Mouse (Mus musculus) midbrain, postnatal 0 days (tissue): ENCODE data around the gene Gstt4. TPM values are rescaled to one million over a fixed set of nuclear protein-coding genes. Genes with fewer than 3 reads are reported as not detected.
A peak's percentile ranks its signal among the peaks of the same experiment; 100 is the strongest.

Experiments used
- ATAC-seq: fragments of 200-750 bp; cut with Nextera tagmentation; 2 replicates; pipeline ENCODE4 v1.8.0; 2017; ENCODE audit warnings: moderate number of reproducible peaks, mild to moderate bottlenecking, moderate TSS enrichment, moderate library complexity; ENCODE audit not compliant: low FRiP score
- DNase-seq: peaks from one replicate; pipeline ENCODE4 v3.0.0-alpha.2; 2015; ENCODE audit warnings: low spot score
- H3K27ac ChIP-seq: fragments of 300-500 bp; sonication (generic); 2 replicates; pipeline ENCODE4 v1.5.1; 2014; ENCODE audit warnings: low read depth, mild to moderate bottlenecking, low read length, mixed read lengths
- H3K27me3 ChIP-seq: fragments of 300-500 bp; sonication (generic); 2 replicates; pipeline ENCODE4 v1.6.1; 2014; ENCODE audit warnings: low read length, control low read depth, mixed read lengths; ENCODE audit not compliant: insufficient read depth
- H3K36me3 ChIP-seq: fragments of 300-500 bp; sonication (generic); 2 replicates; pipeline ENCODE4 v1.6.1; 2014; ENCODE audit warnings: low read length, control low read depth, mixed read lengths; ENCODE audit not compliant: insufficient read depth
- H3K4me1 ChIP-seq: fragments of 300-500 bp; sonication (generic); 2 replicates; pipeline ENCODE4 v1.6.1; 2014; ENCODE audit warnings: mild to moderate bottlenecking, control low read depth, antibody characterized with exemption, low read length, mixed read lengths; ENCODE audit not compliant: insufficient read depth
- H3K4me2 ChIP-seq: fragments of 300-500 bp; sonication (generic); 2 replicates; pipeline ENCODE4 v1.6.1; 2014; ENCODE audit warnings: low read depth, mild to moderate bottlenecking, low read length, mixed read lengths; ENCODE audit not compliant: poor library complexity, severe bottlenecking
- H3K4me3 ChIP-seq: fragments of 300-500 bp; sonication (generic); 2 replicates; pipeline ENCODE4 v1.5.1; 2014; ENCODE audit warnings: low read depth, mild to moderate bottlenecking, low read length, moderate library complexity
- H3K9ac ChIP-seq: fragments of 300-500 bp; sonication (generic); replicated peaks from 2 replicates; pipeline ENCODE4 v1.6.1; 2014; ENCODE audit warnings: mild to moderate bottlenecking, low read length, moderate library complexity, mixed read lengths; ENCODE audit not compliant: poor library complexity, severe bottlenecking
- H3K9me3 ChIP-seq: fragments of 300-500 bp; sonication (generic); 2 replicates; pipeline ENCODE4 v1.6.1; 2016; ENCODE audit warnings: low read length, control low read depth
- CTCF ChIP-seq: IDR thresholded peaks from 2 replicates; pipeline ENCODE4 v1.5.1; 2016; ENCODE audit warnings: antibody characterized with exemption, mild to moderate bottlenecking
- WGBS: fragments of 180-500 bp; shearing (Covaris S2); extraction: QIAGEN DNeasy Blood & Tissue Kit; methylation state at CpG from one replicate; pipeline ENCODE4 v1.1.7; 2014; 5-methylcytosine and 5-hydroxymethylcytosine counted together
- polyA plus RNA-seq: library from polyadenylated mRNA; unstranded; fragments of >200 nt; fragmentation: Nextera tagmentation; extraction: Ambion mirVana; gene quantifications from 2 replicates; pipeline ENCODE4 v1.2.1, GENCODE M21; 2015
- total RNA-seq: library from RNA; depleted of rRNA; stranded (reverse); fragments of >200 nt; gene quantifications from 2 replicates; pipeline ENCODE4 v1.2.3, GENCODE M21; 2014

The Gstt4 gene
- total and polyA plus RNA-seq, 2 experiments from 2014 or later = not detected

- no peak overlapping the region for H3K4me2 ChIP-seq
- TF ChIP-seq CTCF = no peak
- H3K9me3 ChIP-seq = no peaks in the 10 kb centered on the region
- no peaks in the 10 kb centered on the region for H3K4me1 ChIP-seq
- no peak overlapping the region for H3K9ac ChIP-seq
- DNase-seq (peak; percentile 79), ATAC-seq (no peak)
- H3K4me3 ChIP-seq = no peak overlapping the region
- peaks cover 4% of the 10 kb centered on the region for H3K27me3 ChIP-seq
- H3K36me3 ChIP-seq = no peaks in the 10 kb centered on the region
- H3K27ac ChIP-seq = no peak overlapping the region
Measured at GRCm38 (mm10) chr10:75828500-75828931, 6.2 kb upstream of the Gstt4 start.

GRCm38 (mm10) chr10:75827668-75828360 is 5.5 kb upstream of the Gstt4 start:
- H3K4me1 ChIP-seq = no peaks in the 10 kb centered on the region
- ATAC-seq = no peak; the same call in 1 of the 2 replicates
- H3K4me3 ChIP-seq = no peak overlapping the region
- H3K9ac ChIP-seq = no peak overlapping the region
- H3K27ac ChIP-seq = no peak overlapping the region
- peak; percentile 46 for DNase-seq
- H3K36me3 ChIP-seq = no peaks in the 10 kb centered on the region
- no peak overlapping the region for H3K4me2 ChIP-seq
- no peak for TF ChIP-seq CTCF
- no peaks in the 10 kb centered on the region for H3K9me3 ChIP-seq
- H3K27me3 ChIP-seq = no peaks in the 10 kb centered on the region
- 87% methylated on average over 4 of the region's 4 CpGs for WGBS

- DNase-seq (no peak), ATAC-seq (no peak)
- no peak for TF ChIP-seq CTCF
- no peak overlapping the region for H3K27ac ChIP-seq
- no peak overlapping the region for H3K9ac ChIP-seq
- H3K4me3 ChIP-seq = no peak overlapping the region
- H3K27me3 ChIP-seq = no peaks in the 10 kb centered on the region
- H3K9me3 ChIP-seq = no peaks in the 10 kb centered on the region
- WGBS = 89% methylated on average over 4 of the region's 4 CpGs
- no peaks in the 10 kb centered on the region for H3K4me1 ChIP-seq
- no peak overlapping the region for H3K4me2 ChIP-seq
- H3K36me3 ChIP-seq = no peaks in the 10 kb centered on the region
Measured at GRCm38 (mm10) chr10:75824530-75824929, 2.2 kb upstream of the Gstt4 start.

GRCm38 (mm10) chr10:75823782-75824181 is 1.4 kb upstream of the Gstt4 start:
- Histone ChIP-seq H3K4me2 (no peak overlapping the region), H3K9me3 (no peaks in the 10 kb centered on the region), H3K4me3 (no peak overlapping the region), H3K27ac (no peak overlapping the region), H3K27me3 (no peaks in the 10 kb centered on the region), H3K4me1 (no peaks in the 10 kb centered on the region), H3K36me3 (no peaks in the 10 kb centered on the region), H3K9ac (no peak overlapping the region)
- no peak for TF ChIP-seq CTCF
- ATAC-seq = no peak
- WGBS = 84% methylated on average over 1 of the region's 1 CpGs
- no peak for DNase-seq

GRCm38 (mm10) chr10:75819882-75820281 is 2.5 kb downstream of the Gstt4 start:
- no peaks in the 10 kb centered on the region for H3K4me1 ChIP-seq
- H3K4me3 ChIP-seq = no peak overlapping the region
- no peak for TF ChIP-seq CTCF
- H3K27me3 ChIP-seq = no peaks in the 10 kb centered on the region
- no peak overlapping the region for H3K9ac ChIP-seq
- 89% methylated on average over 5 of the region's 5 CpGs for WGBS
- no peak overlapping the region for H3K4me2 ChIP-seq
- DNase-seq (no peak), ATAC-seq (no peak)
- H3K9me3 ChIP-seq = no peaks in the 10 kb centered on the region
- no peak overlapping the region for H3K27ac ChIP-seq
- H3K36me3 ChIP-seq = no peaks in the 10 kb centered on the region

GRCm38 (mm10) chr10:75818641-75819040 is 3.7 kb downstream of the Gstt4 start:
- TF ChIP-seq CTCF = no peak
- H3K27ac ChIP-seq = no peak overlapping the region
- 60% methylated on average over 10 of the region's 10 CpGs for WGBS

More at GRCm38 (mm10) chr10:75818641-75819040, 3.7 kb downstream of the Gstt4 start:
- DNase-seq (no peak), ATAC-seq (no peak)
- Histone ChIP-seq H3K4me3 (no peak overlapping the region), H3K36me3 (no peaks in the 10 kb centered on the region), H3K4me1 (no peaks in the 10 kb centered on the region), H3K4me2 (no peak overlapping the region), H3K9ac (no peak overlapping the region), H3K27me3 (no peaks in the 10 kb centered on the region), H3K9me3 (no peaks in the 10 kb centered on the region)
